Mouse (Mus musculus) bone marrow macrophage, adult 2 months (primary cell): ENCODE data around the gene Pla2g4d. TPM values are rescaled to one million over a fixed set of nuclear protein-coding genes. Genes with fewer than 3 reads are reported as not detected.

ENCODE experiments used
- H3K27ac ChIP-seq: 2 replicates; pipeline ENCODE4 v1.5.1; 2012; ENCODE audit warnings: low read depth, low read length; ENCODE audit not compliant: insufficient read depth
- H3K4me1 ChIP-seq: 2 replicates; pipeline ENCODE4 v1.6.1; 2012; ENCODE audit warnings: low read length; ENCODE audit not compliant: control insufficient read depth, insufficient read depth
- H3K4me3 ChIP-seq: 2 replicates; pipeline ENCODE4 v1.5.1; 2012; ENCODE audit warnings: mild to moderate bottlenecking, low read length, moderate library complexity; ENCODE audit not compliant: insufficient read depth
- CTCF ChIP-seq: IDR thresholded peaks from 2 replicates; pipeline ENCODE4 v1.5.1; 2012; ENCODE audit warnings: low read depth, mild to moderate bottlenecking, low read length, moderate library complexity
- POLR2A ChIP-seq: IDR thresholded peaks from 2 replicates; pipeline ENCODE4 v1.6.1; 2012; ENCODE audit warnings: mild to moderate bottlenecking, low read depth, low read length, borderline replicate concordance
- polyA plus RNA-seq: library from polyadenylated mRNA; stranded (reverse); fragments of >200 nt; gene quantifications from 2 replicates; pipeline ENCODE4 v1.2.4, GENCODE M21; 2012; ENCODE audit not compliant: missing spikeins, insufficient read depth, insufficient read length

The Pla2g4d gene
- polyA plus RNA-seq, 1 experiment = not detected

GRCm38 (mm10) chr2:120235947-120236640 is 52.9 kb downstream of the Pla2g4d start:
- TF ChIP-seq POLR2A (no peak), CTCF (no peak)
- H3K4me1 ChIP-seq = no peaks in the 10 kb centered on the region

GRCm38 (mm10) chr2:120235381-120235780 is 53.6 kb downstream of the Pla2g4d start:
- TF ChIP-seq CTCF (no peak), POLR2A (no peak)
- H3K27ac ChIP-seq = no peak overlapping the region
- no peaks in the 10 kb centered on the region for H3K4me1 ChIP-seq
- H3K4me3 ChIP-seq = no peak overlapping the region

More at GRCm38 (mm10) chr2:120235947-120236640, 52.9 kb downstream of the Pla2g4d start:
- no peak overlapping the region for H3K4me3 ChIP-seq
- H3K27ac ChIP-seq = no peak overlapping the region

- Histone ChIP-seq H3K4me3 (no peak overlapping the region), H3K27ac (no peak overlapping the region), H3K4me1 (no peaks in the 10 kb centered on the region)
- TF ChIP-seq CTCF = no peak
- no peak for TF ChIP-seq POLR2A
These were observed 57.4 kb downstream of the Pla2g4d start for GRCm38 (mm10) chr2:120231642-120232041.

Other genes starting within 250 kb of the Pla2g4d start
- gene Ehd4, start 134.6 kb downstream of the Pla2g4d start, polyA plus RNA-seq = 327 and 347 TPM in 2 replicates
- not detected in 2 replicates for gene Pla2g4e, start 43.9 kb downstream of the Pla2g4d start, polyA plus RNA-seq
- not detected in 2 replicates for gene Pla2g4f, start 25.0 kb upstream of the Pla2g4d start, polyA plus RNA-seq
- 61.7 and 72.9 TPM in 2 replicates for gene Vps39, start 63.9 kb upstream of the Pla2g4d start, polyA plus RNA-seq
- gene Ganc, start 114.7 kb upstream of the Pla2g4d start, polyA plus RNA-seq = 10.4 and 15.5 TPM in 2 replicates
- 35.3 and 37.1 TPM in 2 replicates for gene Tmem87a, start 114.9 kb upstream of the Pla2g4d start, polyA plus RNA-seq
- 0.45 TPM in 1 of 2 replicates, not detected in the other for gene Capn3, start 166.8 kb upstream of the Pla2g4d start, polyA plus RNA-seq